Mouse (Mus musculus): Measurements from ENCODE around the gene Lrrk1. TPM values are rescaled to one million over a fixed set of nuclear protein-coding genes. Genes with fewer than 3 reads are reported as not detected.

Lrrk1 gene
- polyA plus RNA-seq, 1 experiment, result not detected

DNA sequence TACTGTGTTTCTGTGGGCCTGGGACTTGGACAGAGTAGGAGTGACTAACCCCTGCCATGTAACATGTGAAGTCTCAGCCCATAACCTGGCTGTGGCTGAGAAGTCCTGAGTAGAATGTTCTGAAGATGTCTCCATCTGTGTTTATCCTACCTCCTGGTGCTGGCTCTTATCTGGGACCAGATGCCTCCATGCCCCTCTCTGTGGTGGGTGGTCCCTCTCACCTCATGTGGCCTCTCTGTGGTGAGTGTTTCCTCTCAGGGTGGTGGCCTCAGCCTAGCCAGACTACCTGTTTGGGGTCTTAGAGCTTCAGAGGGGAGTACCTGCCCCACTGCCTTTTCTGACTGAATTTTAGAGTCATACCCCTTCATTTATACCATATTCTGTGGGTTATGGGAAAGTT, 139.9 kb downstream of the Lrrk1 start:
- H3K4me3 ChIP-seq (ENCODE audit: insufficient read depth, low read depth, low read length), result no peak overlapping the region
- H3K4me1 ChIP-seq (ENCODE audit: control insufficient read depth, insufficient read depth, low read length), result peaks cover 17% of the 10 kb centered on the region
- TF ChIP-seq CTCF (IDR thresholded peaks at IDR 0.05; ENCODE audit: insufficient read depth, low read depth, low read length) (no peak), POLR2A (IDR thresholded peaks at IDR 0.05; ENCODE audit: insufficient read depth, low read depth, low read length) (no peak)
- H3K27ac ChIP-seq (ENCODE audit: insufficient read depth, low read depth, low read length), result no peak overlapping the region

DNA sequence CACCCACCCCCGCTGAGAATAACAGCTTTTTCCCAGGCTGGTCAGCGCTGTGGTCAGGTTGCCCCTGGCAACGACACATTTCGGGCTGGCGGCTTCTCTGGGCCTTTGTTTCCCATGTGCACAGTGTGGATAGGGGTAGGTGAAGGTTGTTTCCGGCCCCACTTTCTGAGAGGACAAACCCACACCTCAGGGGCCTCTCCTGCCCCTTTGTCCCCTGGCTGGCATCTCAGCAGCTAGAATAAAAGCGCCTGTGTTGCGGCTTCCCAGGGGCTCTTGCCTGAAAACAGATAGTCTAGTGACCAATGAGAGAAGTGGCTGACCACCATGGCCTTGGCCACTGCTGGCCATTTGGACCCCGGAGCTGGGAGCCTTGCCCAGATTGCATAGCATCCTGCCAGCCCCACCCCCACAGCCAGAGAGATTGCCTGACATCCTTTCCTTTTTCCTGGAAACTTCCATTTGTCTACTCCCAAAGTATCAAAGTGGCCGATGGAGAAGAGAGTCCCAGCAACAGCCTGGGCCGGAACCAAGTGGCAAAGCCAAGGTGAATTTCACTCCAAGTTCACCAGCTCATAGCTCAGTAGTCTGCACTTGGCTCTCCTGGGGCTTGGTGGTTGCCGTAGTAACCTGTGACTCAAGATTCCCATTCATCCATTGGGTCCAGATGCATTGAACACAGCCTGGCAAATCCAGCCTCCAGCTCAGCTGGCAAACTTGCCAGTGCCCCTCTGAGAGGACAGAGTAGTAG, 140.7 kb downstream of the Lrrk1 start:
- H3K27ac ChIP-seq (ENCODE audit: insufficient read depth, low read depth, low read length), result no peak overlapping the region
- TF ChIP-seq CTCF (IDR thresholded peaks at IDR 0.05; ENCODE audit: insufficient read depth, low read depth, low read length) (no peak), POLR2A (IDR thresholded peaks at IDR 0.05; ENCODE audit: insufficient read depth, low read depth, low read length) (no peak)
- peaks cover 17% of the 10 kb centered on the region for H3K4me1 ChIP-seq (ENCODE audit: control insufficient read depth, insufficient read depth, low read length)
- WGBS, result 42% methylated on average over 12 of the region's 12 CpGs
- H3K4me3 ChIP-seq (ENCODE audit: insufficient read depth, low read depth, low read length), result no peak overlapping the region

DNA sequence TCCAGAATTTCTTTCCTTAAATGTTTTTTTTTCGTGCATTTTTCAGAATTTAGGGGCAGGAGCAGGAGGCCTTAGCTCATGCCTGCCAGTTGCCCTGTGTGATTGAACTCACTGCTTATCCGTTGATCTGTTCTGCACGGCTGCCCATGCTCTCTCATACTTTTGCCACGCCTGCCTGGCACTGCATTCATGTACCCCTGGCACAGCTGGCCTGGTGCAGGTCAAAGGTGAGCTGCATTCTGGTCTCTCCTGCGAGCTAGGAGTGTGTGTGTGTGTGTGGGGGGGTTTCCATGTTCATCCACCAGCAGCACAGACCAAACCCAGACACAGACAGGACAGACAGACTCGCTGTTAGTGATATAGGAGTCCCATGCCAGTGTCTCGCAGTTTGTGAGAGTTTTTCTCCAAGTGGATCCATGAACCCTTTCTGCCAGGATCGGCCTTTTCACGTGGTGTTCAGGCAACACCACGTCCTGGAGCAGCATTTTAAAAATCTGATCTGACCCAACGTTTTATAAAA, 141.4 kb downstream of the Lrrk1 start:
- WGBS, result 64% methylated on average over 11 of the region's 11 CpGs

DNA sequence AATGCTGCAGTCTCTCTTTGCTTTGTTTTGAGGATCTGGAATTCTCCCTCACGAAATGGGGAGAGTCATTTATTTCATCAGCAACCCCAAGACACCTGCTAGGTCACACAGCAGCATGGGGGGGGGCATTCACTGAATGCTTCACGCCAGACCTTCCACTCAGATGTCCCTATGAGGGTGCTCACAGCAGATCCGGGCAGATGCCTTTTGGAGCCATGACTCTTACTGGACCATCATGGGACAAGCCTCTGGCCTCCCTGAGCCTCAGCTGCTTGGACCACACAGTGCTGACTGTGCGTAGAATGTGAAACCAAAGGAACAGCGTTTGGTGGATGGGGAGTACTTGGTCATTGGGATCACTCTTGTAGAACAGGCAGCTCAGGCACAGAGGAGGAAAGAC, 142.5 kb downstream of the Lrrk1 start:
- peaks cover 17% of the 10 kb centered on the region for H3K4me1 ChIP-seq (ENCODE audit: control insufficient read depth, insufficient read depth, low read length)

More for the DNA sequence above, 141.4 kb downstream of the Lrrk1 start:
- TF ChIP-seq POLR2A (IDR thresholded peaks at IDR 0.05; ENCODE audit: insufficient read depth, low read depth, low read length), result no peak
- TF ChIP-seq CTCF (IDR thresholded peaks at IDR 0.05; ENCODE audit: insufficient read depth, low read depth, low read length), result no peak
- no peak overlapping the region for H3K27ac ChIP-seq (ENCODE audit: insufficient read depth, low read depth, low read length)
- peaks cover 17% of the 10 kb centered on the region for H3K4me1 ChIP-seq (ENCODE audit: control insufficient read depth, insufficient read depth, low read length)
- H3K4me3 ChIP-seq (ENCODE audit: insufficient read depth, low read depth, low read length), result no peak overlapping the region

DNA sequence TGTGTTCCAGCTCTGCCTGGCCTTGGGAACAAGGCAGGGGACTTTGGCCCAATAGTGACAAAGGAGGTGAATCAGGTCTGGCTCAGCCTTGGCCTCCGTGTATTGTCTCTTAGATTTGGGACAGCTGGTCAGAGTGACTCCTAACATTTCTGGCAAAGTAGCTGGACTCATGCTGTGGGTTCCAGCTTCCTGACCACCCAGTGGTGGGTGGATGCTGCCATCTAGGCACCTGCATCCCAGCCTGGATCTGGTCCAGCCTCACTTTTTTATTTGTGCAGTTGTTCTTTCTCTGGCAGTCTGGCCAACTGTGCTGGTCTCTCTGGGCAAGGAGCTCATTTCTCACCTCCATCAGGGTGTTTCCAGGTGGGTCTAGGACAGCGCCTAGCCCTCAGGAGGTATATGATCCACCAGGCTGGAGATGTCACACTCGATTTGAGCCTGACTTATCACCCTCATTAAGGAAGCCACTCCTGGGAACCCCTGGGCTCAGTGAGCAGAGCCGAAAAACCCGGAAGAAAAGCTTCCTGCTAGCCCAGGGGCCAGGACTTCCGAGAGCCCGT, 144.3 kb downstream of the Lrrk1 start:
- Histone ChIP-seq H3K4me3 (ENCODE audit: insufficient read depth, low read depth, low read length) (no peak overlapping the region), H3K27ac (ENCODE audit: insufficient read depth, low read depth, low read length) (no peak overlapping the region), H3K4me1 (ENCODE audit: control insufficient read depth, insufficient read depth, low read length) (peaks cover 14% of the 10 kb centered on the region)
- TF ChIP-seq CTCF (IDR thresholded peaks at IDR 0.05; ENCODE audit: insufficient read depth, low read depth, low read length), result no peak
- no peak for TF ChIP-seq POLR2A (IDR thresholded peaks at IDR 0.05; ENCODE audit: insufficient read depth, low read depth, low read length)
- 84% methylated on average over 7 of the region's 7 CpGs for WGBS

More for the DNA sequence above, 142.5 kb downstream of the Lrrk1 start:
- Histone ChIP-seq H3K27ac (ENCODE audit: insufficient read depth, low read depth, low read length) (no peak overlapping the region), H3K4me3 (ENCODE audit: insufficient read depth, low read depth, low read length) (no peak overlapping the region)
- WGBS, result 89% methylated on average over 5 of the region's 5 CpGs
- TF ChIP-seq CTCF (IDR thresholded peaks at IDR 0.05; ENCODE audit: insufficient read depth, low read depth, low read length) (no peak), POLR2A (IDR thresholded peaks at IDR 0.05; ENCODE audit: insufficient read depth, low read depth, low read length) (no peak)

DNA sequence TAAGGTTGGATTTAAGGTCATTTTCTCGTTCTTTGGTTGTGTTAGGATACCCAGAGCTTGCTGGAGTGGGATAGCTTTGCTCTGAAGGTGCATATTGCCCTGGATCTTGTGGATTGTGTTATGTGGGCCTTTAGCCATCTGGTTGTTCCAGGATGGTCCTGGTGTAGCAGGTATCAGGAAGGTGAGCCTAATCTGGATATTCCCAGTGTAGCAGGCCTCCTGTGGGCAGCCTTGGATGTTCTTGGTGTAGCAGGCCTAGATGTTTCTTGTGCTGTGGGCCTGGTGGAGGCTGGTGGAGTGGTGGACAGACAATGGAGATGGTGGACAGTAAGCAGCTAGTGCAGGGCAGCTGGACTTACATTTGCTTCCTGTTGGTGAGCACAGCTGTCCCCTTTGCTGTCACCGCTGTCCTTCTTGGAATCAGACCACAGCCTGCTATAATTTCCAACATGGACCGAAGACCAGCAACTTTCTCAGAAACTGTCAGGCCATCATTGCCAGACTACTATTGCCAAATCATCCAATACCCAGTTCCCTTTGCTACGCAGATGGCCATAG, 146.2 kb downstream of the Lrrk1 start:
- TF ChIP-seq POLR2A (IDR thresholded peaks at IDR 0.05; ENCODE audit: insufficient read depth, low read depth, low read length), result no peak
- TF ChIP-seq CTCF (IDR thresholded peaks at IDR 0.05; ENCODE audit: insufficient read depth, low read depth, low read length), result no peak
- H3K4me1 ChIP-seq (ENCODE audit: control insufficient read depth, insufficient read depth, low read length), result peaks cover 3% of the 10 kb centered on the region
- WGBS, result 94% methylated on average over 4 of the region's 4 CpGs
- H3K4me3 ChIP-seq (ENCODE audit: insufficient read depth, low read depth, low read length), result no peak overlapping the region
- H3K27ac ChIP-seq (ENCODE audit: insufficient read depth, low read depth, low read length), result no peak overlapping the region

DNA sequence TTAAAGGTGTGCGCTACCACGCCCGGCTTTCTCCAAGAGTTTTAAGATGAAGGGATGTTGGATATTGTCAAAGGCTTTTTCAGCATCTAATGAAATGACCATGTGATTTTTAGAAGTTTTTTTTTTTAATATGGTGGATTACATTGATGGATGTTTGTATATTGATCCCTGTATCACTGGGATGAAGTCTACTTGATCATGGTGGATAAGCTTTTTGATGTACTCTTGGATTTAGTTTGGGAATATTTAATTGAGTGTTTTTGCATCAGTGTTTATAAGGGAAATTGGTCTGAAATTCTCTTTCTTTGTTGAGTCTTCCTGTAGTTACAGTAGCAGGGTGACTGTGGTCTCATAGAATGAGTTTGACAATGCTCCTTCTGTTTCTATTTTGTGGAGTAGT, 150.0 kb downstream of the Lrrk1 start:
- TF ChIP-seq POLR2A (IDR thresholded peaks at IDR 0.05; ENCODE audit: insufficient read depth, low read depth, low read length), result no peak
- no peak for TF ChIP-seq CTCF (IDR thresholded peaks at IDR 0.05; ENCODE audit: insufficient read depth, low read depth, low read length)
- 97% methylated on average over 3 of the region's 3 CpGs for WGBS
- H3K4me3 ChIP-seq (ENCODE audit: insufficient read depth, low read depth, low read length), result no peak overlapping the region

DNA sequence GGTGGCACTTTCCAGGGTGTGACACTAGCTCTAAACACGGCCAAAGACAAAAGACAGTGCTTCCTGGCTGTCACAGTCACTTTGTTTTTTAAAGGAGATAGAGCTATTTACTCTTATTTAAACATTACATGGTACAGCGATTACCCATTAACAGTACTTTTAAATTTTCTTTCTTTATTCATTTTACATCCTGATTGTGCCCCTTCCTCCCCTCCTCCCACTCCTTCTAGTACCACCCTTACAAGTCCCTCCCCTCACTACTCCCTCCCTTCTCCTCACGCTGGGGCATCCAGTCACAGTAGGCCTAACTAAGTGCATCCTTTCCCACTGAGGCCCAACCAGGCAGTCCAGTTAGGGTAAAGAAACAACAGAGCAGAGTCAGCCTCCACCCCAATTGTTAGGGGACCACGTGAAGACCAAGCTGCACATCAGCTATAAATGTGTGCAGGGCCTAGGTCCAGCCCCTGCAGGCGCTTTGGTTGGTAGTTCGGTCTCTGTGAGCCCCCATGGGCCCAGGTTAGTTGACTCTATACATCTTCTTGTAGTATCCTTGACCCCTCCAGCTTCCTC, 154.1 kb downstream of the Lrrk1 start:
- no peak overlapping the region for H3K4me3 ChIP-seq (ENCODE audit: insufficient read depth, low read depth, low read length)
- H3K4me1 ChIP-seq (ENCODE audit: control insufficient read depth, insufficient read depth, low read length), result peaks cover 14% of the 10 kb centered on the region
- H3K27ac ChIP-seq (ENCODE audit: insufficient read depth, low read depth, low read length), result no peak overlapping the region
- TF ChIP-seq POLR2A (IDR thresholded peaks at IDR 0.05; ENCODE audit: insufficient read depth, low read depth, low read length), result no peak
- no peak for TF ChIP-seq CTCF (IDR thresholded peaks at IDR 0.05; ENCODE audit: insufficient read depth, low read depth, low read length)
- 82% methylated on average over 6 of the region's 6 CpGs for WGBS

More for the DNA sequence above, 150.0 kb downstream of the Lrrk1 start:
- H3K4me1 ChIP-seq (ENCODE audit: control insufficient read depth, insufficient read depth, low read length), result peaks cover 4% of the 10 kb centered on the region; the same call in 1 of the 2 replicates
- H3K27ac ChIP-seq (ENCODE audit: insufficient read depth, low read depth, low read length), result no peak overlapping the region
